Mouse (Mus musculus): ENCODE measurements around the gene Prr13. TPM values are rescaled to one million over a fixed set of nuclear protein-coding genes. Genes with fewer than 3 reads are reported as not detected.

Prr13 gene
- polyA plus RNA-seq, 1 experiment = 56.7 TPM

DNA sequence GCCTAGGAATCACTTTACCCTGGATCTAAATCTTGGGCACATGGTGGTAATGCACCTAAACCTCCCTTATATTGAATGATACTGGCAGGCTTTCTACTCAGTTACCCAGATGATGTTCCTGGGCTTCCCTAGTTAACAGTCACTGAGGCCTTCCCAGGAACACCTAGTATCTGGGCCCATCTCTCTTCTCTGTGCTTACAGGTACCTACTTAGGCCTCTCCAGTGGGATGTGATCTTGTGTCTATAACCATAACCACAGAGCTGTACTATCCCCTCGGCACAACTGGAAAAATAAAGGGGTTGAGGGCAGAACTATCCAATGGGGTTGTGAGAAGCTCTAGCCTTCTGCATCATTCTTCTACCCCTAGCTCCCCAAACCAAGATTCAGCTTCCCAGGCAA lies 48.0 kb downstream of the Prr13 start:
- TF ChIP-seq GATA1 (IDR thresholded peaks at IDR 0.05; ENCODE audit: low read length) = no peak

DNA sequence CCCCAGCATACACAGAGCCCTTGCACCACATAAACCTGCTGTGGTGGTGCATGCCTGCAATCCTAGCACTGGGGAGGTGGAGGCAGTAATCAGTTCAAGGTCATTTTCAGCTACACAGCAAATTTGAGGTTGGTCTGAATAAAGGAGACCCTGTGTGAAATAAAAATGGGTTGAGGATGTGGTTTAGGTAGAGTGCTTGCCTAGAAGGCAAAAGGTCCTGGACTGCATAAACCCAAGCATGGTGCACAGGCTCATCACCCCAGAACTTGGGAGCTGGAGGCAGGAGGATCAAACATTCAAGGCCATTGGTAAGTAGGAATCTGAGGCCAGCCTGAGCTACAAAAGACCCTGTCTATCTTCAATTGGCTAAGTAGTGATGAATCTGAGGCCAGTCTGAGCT lies 48.7 kb downstream of the Prr13 start:
- TF ChIP-seq GATA1 (IDR thresholded peaks at IDR 0.05; ENCODE audit: low read length) = no peak

DNA sequence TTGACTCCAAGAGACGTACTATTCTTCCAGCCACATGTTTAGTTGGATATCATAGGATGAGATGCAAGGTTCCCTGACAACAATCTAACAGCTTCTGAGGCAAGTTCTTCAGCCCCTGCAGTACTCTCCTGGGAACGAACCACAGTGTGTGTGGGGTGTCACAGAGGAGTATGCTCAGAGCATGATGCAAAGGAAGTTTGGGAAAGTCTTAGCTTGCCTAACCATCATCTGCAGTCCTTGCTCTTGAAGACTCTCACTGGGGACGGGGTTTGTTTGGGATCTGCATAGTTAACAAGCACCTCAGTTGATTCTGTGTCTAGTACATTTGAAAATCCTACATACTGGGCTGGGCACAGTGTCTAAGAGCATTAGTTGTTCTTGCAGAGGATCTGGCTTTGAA lies 49.5 kb downstream of the Prr13 start:
- no peak for TF ChIP-seq GATA1 (IDR thresholded peaks at IDR 0.05; ENCODE audit: low read length)

DNA sequence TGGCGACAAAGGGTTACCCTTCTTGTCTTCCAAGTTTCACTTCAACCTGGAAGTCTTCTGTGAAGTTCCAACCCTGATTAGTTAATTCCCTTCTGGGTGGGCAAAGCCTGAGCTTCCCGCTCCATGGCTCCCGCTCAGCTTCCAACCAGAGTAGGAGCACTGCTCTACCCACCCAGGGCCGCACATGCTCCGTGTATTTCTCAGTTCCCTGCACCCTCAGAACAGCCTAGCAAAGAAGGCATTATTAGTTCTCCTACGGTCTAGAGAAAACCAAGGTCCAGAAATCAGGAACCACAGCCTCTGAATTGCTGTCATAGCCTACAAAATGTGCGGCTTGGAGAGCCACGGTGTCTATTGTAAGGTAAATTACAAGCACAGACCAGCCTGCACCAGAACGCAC lies 51.3 kb downstream of the Prr13 start:
- no peak for TF ChIP-seq GATA1 (IDR thresholded peaks at IDR 0.05; ENCODE audit: low read length)

DNA sequence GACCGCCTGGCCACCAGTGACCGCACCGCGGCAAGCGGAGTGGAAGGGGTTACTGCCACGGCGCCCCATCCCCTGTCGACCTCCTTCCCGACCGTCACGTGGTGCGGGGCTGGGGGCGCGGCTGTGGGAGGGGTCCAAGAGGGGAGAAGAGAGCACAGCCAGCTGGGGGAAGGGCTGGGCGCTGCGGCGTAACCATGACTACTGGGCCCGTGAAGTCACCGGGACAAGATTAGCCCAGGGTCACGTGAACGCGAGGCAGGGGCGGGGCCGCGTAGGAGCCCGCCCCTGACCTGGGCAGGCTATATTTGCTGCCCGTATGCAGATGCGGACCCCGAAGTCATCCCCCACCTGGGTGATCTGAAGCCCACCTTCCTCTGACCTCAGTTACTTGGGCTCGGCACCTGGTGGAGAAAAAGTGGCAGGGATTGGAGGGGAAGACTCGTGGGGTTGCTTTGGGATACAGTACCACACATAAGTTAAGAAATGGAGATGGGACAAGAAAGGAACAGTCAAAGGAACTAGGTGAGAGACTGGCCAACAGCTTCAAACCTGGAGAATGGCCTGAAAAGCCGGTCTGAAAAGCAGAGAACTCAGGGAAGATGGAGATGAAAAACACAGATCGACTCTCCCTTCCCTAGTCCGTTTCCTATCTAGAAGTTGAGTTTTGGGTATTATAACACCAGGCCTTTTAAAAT lies 51.9 kb downstream of the Prr13 start:
- TF ChIP-seq GATA1 (IDR thresholded peaks at IDR 0.05; ENCODE audit: low read length) = no peak

DNA sequence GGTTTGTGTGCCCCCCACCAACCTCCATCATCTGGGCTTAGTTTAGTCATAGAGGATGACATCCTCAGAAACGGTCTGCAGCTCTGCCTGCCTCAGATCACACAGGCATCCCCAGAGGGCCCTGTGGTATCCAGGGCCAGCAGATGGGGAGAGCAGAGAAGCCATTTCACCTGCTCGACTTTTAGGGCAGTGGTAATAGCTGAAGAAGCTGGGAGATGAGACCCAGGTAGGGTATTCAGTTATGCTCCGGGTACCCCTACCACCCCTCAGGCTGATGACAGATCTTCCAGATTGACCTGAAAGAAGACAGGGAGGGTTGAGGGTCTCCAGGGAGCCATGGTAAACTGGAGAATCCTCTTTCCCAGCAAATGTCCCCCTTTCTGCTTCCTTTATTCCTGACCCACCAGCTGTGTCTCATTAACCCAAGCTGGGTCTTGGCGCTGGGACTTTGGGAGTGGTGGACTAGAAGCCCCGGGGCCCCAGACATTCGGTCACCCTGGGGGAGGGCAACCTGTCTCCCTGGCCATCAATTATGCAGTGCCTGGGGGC lies 52.5 kb downstream of the Prr13 start:
- TF ChIP-seq GATA1 (IDR thresholded peaks at IDR 0.05; ENCODE audit: low read length) = no peak

DNA sequence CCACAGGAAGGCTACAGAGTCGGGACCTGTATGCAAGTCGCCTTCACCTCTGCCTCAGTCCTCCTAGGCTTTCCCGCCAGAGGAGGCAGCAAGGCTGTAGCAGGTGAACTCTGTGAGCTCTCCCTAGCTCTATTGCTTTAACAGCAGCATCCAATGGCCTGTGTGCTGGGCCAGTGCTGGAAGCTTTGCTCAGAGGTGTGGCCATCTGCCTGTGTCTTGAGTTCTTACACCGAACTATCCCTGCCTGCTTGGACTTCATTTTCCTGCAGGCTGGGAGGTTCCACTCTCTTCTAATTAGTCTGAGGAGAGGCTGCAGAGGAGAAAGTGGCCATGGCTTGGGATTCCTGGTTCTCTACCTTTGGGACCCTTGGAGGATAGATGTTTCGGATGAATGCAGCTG lies 53.2 kb downstream of the Prr13 start:
- no peak for TF ChIP-seq GATA1 (IDR thresholded peaks at IDR 0.05; ENCODE audit: low read length)

Other genes with a start within 250 kb of the Prr13 start
- gene Itgb7, start 227.1 kb upstream of the Prr13 start, polyA plus RNA-seq (2012) = 29.3 and 36.6 TPM in 2 replicates
- 2.6 and 2.9 TPM in 2 replicates for gene Rarg, start 201.5 kb upstream of the Prr13 start, polyA plus RNA-seq (2012)
- gene Gm9918, start 188.5 kb upstream of the Prr13 start, polyA plus RNA-seq (2012) = not detected in 2 replicates
- gene Mfsd5, start 179.6 kb upstream of the Prr13 start, polyA plus RNA-seq (2012) = 74.7 and 76.7 TPM in 2 replicates
- gene Espl1, start 162.8 kb upstream of the Prr13 start, polyA plus RNA-seq (2012) = 38.5 and 42.8 TPM in 2 replicates
- 9.9 and 26.7 TPM in 2 replicates for gene Pfdn5, start 132.9 kb upstream of the Prr13 start, polyA plus RNA-seq (2012)
- gene Myg1, start 127.3 kb upstream of the Prr13 start, polyA plus RNA-seq (2012) = 74.6 and 92.3 TPM in 2 replicates
- gene Aaas, start 108.3 kb upstream of the Prr13 start, polyA plus RNA-seq (2012) = 194 and 207 TPM in 2 replicates
- gene Sp7, start 91.8 kb upstream of the Prr13 start, polyA plus RNA-seq (2012) = not detected in 2 replicates
- gene Sp1, start 52.9 kb upstream of the Prr13 start, polyA plus RNA-seq (2012) = 15.3 and 42.1 TPM in 2 replicates
- gene Amhr2, start 13.7 kb upstream of the Prr13 start, polyA plus RNA-seq (2012) = not detected in 2 replicates
- 289 and 813 TPM in 2 replicates for gene Pcbp2, start 11.5 kb downstream of the Prr13 start, polyA plus RNA-seq (2012)
- gene Gm10337, start 44.7 kb downstream of the Prr13 start, polyA plus RNA-seq (2012) = not detected in 2 replicates
- 1.2 and 1.3 TPM in 2 replicates for gene Map3k12, start 58.0 kb downstream of the Prr13 start, polyA plus RNA-seq (2012)
- 75.2 and 86.3 TPM in 2 replicates for gene Tarbp2, start 59.2 kb downstream of the Prr13 start, polyA plus RNA-seq (2012)
- 1.4 and 1.7 TPM in 2 replicates for gene Npff, start 65.9 kb downstream of the Prr13 start, polyA plus RNA-seq (2012)
- 0.09 TPM in 1 of 2 replicates, not detected in the other for gene Gm28047, start 166.0 kb downstream of the Prr13 start, polyA plus RNA-seq (2012)
- gene Atf7, start 166.4 kb downstream of the Prr13 start, polyA plus RNA-seq (2012) = 9.3 and 13.2 TPM in 2 replicates
- gene Atp5g2, start 213.3 kb downstream of the Prr13 start, polyA plus RNA-seq (2012) = 65.3 and 313 TPM in 2 replicates

Data from G1E-ER4 (cell line).